Mouse (Mus musculus) heart, embryonic 14.5 days (tissue): Measurements from ENCODE around the gene Bpifb6. TPM values are rescaled to one million over a fixed set of nuclear protein-coding genes. Genes with fewer than 3 reads are reported as not detected.

Experiments used
- polyA plus RNA-seq: library from polyadenylated mRNA; unstranded; fragments of >200 nt; fragmentation: Nextera tagmentation; extraction: Ambion mirVana; gene quantifications from 2 replicates; pipeline ENCODE4 v1.2.1, GENCODE M21; 2014

Gene Bpifb6
- polyA plus RNA-seq, 1 experiment from 2014 or later: not detected

Other genes with a start within 250 kb of the Bpifb6 start
- not detected in 2 replicates for gene Dnmt3c, start 203.7 kb upstream of the Bpifb6 start, polyA plus RNA-seq
- 222 and 231 TPM in 2 replicates for gene Mapre1, start 159.1 kb upstream of the Bpifb6 start, polyA plus RNA-seq
- gene Efcab8, start 120.5 kb upstream of the Bpifb6 start, polyA plus RNA-seq: not detected in 2 replicates
- not detected in 2 replicates for gene Sun5, start 29.3 kb upstream of the Bpifb6 start, polyA plus RNA-seq
- gene Bpifb2, start 25.3 kb upstream of the Bpifb6 start, polyA plus RNA-seq: not detected in 2 replicates
- gene Bpifb3, start 17.8 kb downstream of the Bpifb6 start, polyA plus RNA-seq: not detected in 2 replicates
- not detected in 2 replicates for gene Bpifb4, start 37.8 kb downstream of the Bpifb6 start, polyA plus RNA-seq
- gene Bpifa6, start 74.6 kb downstream of the Bpifb6 start, polyA plus RNA-seq: not detected in 2 replicates
- gene Bpifa2, start 107.9 kb downstream of the Bpifb6 start, polyA plus RNA-seq: not detected in 2 replicates
- not detected in 2 replicates for gene Bpifa3, start 229.9 kb downstream of the Bpifb6 start, polyA plus RNA-seq
- gene Bpifa1, start 242.5 kb downstream of the Bpifb6 start, polyA plus RNA-seq: not detected in 2 replicates